Mouse (Mus musculus): ENCODE data around the gene Fbn1. TPM values are rescaled to one million over a fixed set of nuclear protein-coding genes. Genes with fewer than 3 reads are reported as not detected.

Gene Fbn1
- polyA plus RNA-seq, 1 experiment from 2014 or later = 14.8 TPM

DNA sequence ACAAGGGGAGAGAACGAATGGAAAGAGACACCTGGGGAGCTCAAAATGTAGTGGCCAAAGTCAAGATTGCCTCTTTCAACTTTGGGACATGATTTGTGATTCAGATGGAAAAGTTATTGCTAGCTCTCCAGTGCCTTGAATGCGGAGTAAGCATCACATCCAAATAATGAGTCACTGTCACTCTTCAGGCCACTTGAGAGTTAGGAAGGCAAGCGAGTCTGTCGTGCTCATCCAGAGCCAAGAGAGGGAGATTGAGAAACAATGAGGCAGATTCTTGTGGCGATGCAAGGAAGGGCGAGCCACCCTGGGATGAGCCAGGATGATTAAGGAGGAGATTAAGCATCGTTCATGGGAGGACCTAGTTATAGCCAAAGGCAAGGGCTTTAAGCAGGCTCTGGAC, 176.2 kb downstream of the Fbn1 start:
- no peaks in the 10 kb centered on the region for H3K4me1 ChIP-seq (ENCODE audit: control insufficient read depth, insufficient read depth, low read length)
- 79% methylated on average over 7 of the region's 7 CpGs for WGBS
- H3K27me3 ChIP-seq (ENCODE audit: control insufficient read depth, insufficient read depth, low read length) = no peaks in the 10 kb centered on the region
- H3K27ac ChIP-seq (ENCODE audit: low read length) = no peak overlapping the region
- H3K4me3 ChIP-seq (ENCODE audit: low read length) = no peak overlapping the region
- H3K36me3 ChIP-seq (ENCODE audit: control insufficient read depth, insufficient read depth) = peaks cover 6% of the 10 kb centered on the region
- H3K9ac ChIP-seq (ENCODE audit: low read length) = no peak overlapping the region
- ATAC-seq (replicated peaks; ENCODE audit: extremely low read depth, insufficient read depth, low FRiP score) = no peak
- H3K4me2 ChIP-seq (ENCODE audit: low read depth, low read length) = no peak overlapping the region
- H3K9me3 ChIP-seq (replicated peaks; ENCODE audit: control insufficient read depth, low read length) = no peaks in the 10 kb centered on the region

DNA sequence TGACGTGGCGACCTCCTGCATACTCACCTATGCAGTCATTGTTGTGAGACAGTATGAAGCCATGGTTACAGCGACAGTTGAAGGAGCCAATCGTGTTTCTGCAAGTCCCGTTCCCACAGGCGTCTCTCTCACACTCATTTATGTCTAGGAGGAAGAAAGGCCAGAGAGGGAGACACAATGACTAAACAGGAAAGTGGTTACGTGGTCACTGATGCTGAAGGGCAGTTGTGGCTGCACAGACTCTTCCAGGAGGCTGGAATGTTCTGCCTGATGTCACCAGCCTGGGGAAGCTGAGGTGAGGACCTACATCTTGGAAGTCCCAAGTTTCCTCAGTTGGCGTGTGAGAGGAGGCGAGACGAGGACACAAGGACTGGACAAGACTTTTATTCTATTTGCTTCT, 177.3 kb downstream of the Fbn1 start:
- no peak for ATAC-seq (replicated peaks; ENCODE audit: extremely low read depth, insufficient read depth, low FRiP score)
- Histone ChIP-seq H3K9ac (ENCODE audit: low read length) (no peak overlapping the region), H3K4me1 (ENCODE audit: control insufficient read depth, insufficient read depth, low read length) (no peaks in the 10 kb centered on the region), H3K4me3 (ENCODE audit: low read length) (no peak overlapping the region), H3K9me3 (replicated peaks; ENCODE audit: control insufficient read depth, low read length) (no peaks in the 10 kb centered on the region), H3K36me3 (ENCODE audit: control insufficient read depth, insufficient read depth) (peaks cover 6% of the 10 kb centered on the region), H3K27ac (ENCODE audit: low read length) (no peak overlapping the region), H3K27me3 (ENCODE audit: control insufficient read depth, insufficient read depth, low read length) (no peaks in the 10 kb centered on the region), H3K4me2 (ENCODE audit: low read depth, low read length) (no peak overlapping the region)
- WGBS = 88% methylated on average over 10 of the region's 10 CpGs

DNA sequence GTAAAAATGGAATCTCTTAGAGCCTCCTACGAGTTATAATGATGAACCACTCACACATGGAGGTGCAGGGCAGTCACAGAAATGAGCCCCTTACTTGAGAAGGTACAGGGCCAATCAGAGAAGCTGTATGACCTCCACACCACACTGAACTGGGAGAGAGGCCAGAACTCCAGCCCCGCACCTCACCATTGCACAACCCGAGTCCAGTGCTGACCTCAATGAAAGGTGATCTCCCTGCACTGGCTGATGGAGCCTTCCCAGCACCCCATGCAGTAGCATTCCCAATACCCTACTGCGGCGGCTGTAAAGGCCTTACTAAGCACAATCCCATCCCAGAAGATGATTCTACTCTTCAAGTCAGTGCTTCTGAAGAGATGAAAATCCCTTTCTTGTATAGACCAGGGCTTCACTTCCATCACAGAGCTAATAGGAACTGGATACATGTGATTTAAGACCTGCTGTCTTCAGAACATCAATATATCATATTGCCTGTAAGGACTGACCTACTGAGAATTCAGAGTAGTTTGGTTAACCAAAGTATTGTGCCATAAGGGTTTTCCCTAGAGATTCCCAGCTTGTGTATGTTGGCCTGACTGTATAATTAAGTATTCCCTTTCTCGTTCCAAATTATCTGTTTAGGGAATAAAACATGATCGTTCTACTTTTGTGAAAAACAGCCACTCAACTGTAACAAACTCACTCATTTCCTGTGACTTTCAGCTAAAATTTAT, 182.5 kb downstream of the Fbn1 start:
- H3K9ac ChIP-seq (ENCODE audit: low read length) = no peak overlapping the region
- H3K9me3 ChIP-seq (replicated peaks; ENCODE audit: control insufficient read depth, low read length) = no peaks in the 10 kb centered on the region
- WGBS = 76% methylated on average over 7 of the region's 7 CpGs
- no peaks in the 10 kb centered on the region for H3K4me1 ChIP-seq (ENCODE audit: control insufficient read depth, insufficient read depth, low read length)
- no peak overlapping the region for H3K4me3 ChIP-seq (ENCODE audit: low read length)
- no peaks in the 10 kb centered on the region for H3K27me3 ChIP-seq (ENCODE audit: control insufficient read depth, insufficient read depth, low read length)
- H3K36me3 ChIP-seq (ENCODE audit: control insufficient read depth, insufficient read depth) = 0 out of 2 replicates have a peak, but pooled peaks cover 5% of the 10 kb centered on the region
- H3K4me2 ChIP-seq (ENCODE audit: low read depth, low read length) = no peak overlapping the region
- no peak overlapping the region for H3K27ac ChIP-seq (ENCODE audit: low read length)
- ATAC-seq (replicated peaks; ENCODE audit: extremely low read depth, insufficient read depth, low FRiP score) = no peak

DNA sequence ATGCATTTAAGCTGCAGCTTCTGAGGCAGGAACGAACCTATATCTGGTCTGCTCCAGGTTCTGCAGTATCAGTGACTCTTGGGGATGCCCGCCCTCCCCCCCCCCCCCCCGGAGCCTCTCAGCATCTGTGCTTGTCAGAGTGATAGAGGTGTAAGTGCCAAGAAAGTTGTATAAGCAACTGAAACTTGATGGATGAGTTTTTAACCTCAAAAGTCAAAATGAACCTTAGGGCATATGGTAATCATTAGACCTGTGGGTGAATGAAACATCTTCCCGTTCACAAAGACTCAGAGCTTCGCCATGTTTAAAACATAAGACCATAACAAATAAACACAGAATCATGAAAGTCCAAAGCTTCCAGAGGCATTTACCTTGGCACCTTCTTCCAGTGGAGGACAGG, 183.3 kb downstream of the Fbn1 start:
- no peak for ATAC-seq (replicated peaks; ENCODE audit: extremely low read depth, insufficient read depth, low FRiP score)
- no peak overlapping the region for H3K9ac ChIP-seq (ENCODE audit: low read length)
- no peaks in the 10 kb centered on the region for H3K27me3 ChIP-seq (ENCODE audit: control insufficient read depth, insufficient read depth, low read length)
- no peak overlapping the region for H3K27ac ChIP-seq (ENCODE audit: low read length)
- H3K4me1 ChIP-seq (ENCODE audit: control insufficient read depth, insufficient read depth, low read length) = peaks cover 6% of the 10 kb centered on the region
- WGBS = 67% methylated on average over 4 of the region's 5 CpGs
- H3K4me3 ChIP-seq (ENCODE audit: low read length) = no peak overlapping the region
- H3K9me3 ChIP-seq (replicated peaks; ENCODE audit: control insufficient read depth, low read length) = no peaks in the 10 kb centered on the region
- no peak overlapping the region for H3K4me2 ChIP-seq (ENCODE audit: low read depth, low read length)
- 0 out of 2 replicates have a peak, but pooled peaks cover 5% of the 10 kb centered on the region for H3K36me3 ChIP-seq (ENCODE audit: control insufficient read depth, insufficient read depth)

DNA sequence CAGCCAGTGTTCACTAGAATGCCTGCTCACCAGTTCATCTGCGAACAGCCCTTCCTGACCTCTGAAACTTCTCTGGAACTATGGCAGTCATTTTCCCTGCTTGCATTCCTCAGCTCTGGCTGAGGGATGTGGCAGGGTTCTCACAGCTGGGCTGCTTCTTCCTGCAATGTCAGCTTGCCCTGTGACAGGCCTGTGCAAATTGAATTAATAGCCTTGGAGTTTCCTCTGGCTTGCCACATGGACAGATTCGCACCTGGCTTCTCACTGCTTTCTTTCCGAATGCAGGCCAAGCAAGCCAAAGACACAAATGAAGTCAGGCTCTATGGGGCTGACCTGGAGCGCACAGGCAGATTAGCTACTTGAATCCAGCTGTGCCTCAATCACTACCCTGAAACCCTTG, 184.4 kb downstream of the Fbn1 start:
- no peak overlapping the region for H3K9ac ChIP-seq (ENCODE audit: low read length)
- H3K9me3 ChIP-seq (replicated peaks; ENCODE audit: control insufficient read depth, low read length) = no peaks in the 10 kb centered on the region
- no peak for ATAC-seq (replicated peaks; ENCODE audit: extremely low read depth, insufficient read depth, low FRiP score)
- H3K27me3 ChIP-seq (ENCODE audit: control insufficient read depth, insufficient read depth, low read length) = no peaks in the 10 kb centered on the region
- H3K27ac ChIP-seq (ENCODE audit: low read length) = no peak overlapping the region
- WGBS = 58% methylated on average over 4 of the region's 4 CpGs
- 0 out of 2 replicates have a peak, but pooled peaks cover 5% of the 10 kb centered on the region for H3K36me3 ChIP-seq (ENCODE audit: control insufficient read depth, insufficient read depth)
- H3K4me1 ChIP-seq (ENCODE audit: control insufficient read depth, insufficient read depth, low read length) = peaks cover 13% of the 10 kb centered on the region
- H3K4me3 ChIP-seq (ENCODE audit: low read length) = no peak overlapping the region
- H3K4me2 ChIP-seq (ENCODE audit: low read depth, low read length) = no peak overlapping the region

DNA sequence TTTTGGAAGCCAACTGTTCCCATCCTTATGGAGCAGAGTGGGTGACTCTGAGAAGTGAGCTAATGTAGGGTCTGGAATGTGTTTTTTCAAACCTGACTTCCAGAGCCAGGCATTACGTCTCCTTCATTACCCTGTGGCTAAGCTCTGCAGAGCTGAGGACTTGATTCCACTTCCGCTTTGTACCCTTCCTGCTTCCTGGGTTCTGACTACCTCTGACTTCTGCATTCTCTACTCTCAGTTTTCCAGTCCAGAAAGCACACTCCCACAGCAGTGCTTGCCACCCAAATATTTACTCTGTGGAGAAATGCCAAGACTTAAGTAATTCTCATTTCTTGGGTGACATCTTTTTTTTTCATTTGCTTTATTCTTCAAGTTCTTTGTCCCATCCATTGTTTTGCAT, 185.2 kb downstream of the Fbn1 start:
- 76% methylated on average over 2 of the region's 2 CpGs for WGBS
- Histone ChIP-seq H3K9me3 (replicated peaks; ENCODE audit: control insufficient read depth, low read length) (no peaks in the 10 kb centered on the region), H3K4me3 (ENCODE audit: low read length) (no peak overlapping the region), H3K4me1 (ENCODE audit: control insufficient read depth, insufficient read depth, low read length) (peaks cover 16% of the 10 kb centered on the region), H3K4me2 (ENCODE audit: low read depth, low read length) (no peak overlapping the region), H3K36me3 (ENCODE audit: control insufficient read depth, insufficient read depth) (0 out of 2 replicates have a peak, but pooled peaks cover 3% of the 10 kb centered on the region), H3K27me3 (ENCODE audit: control insufficient read depth, insufficient read depth, low read length) (no peaks in the 10 kb centered on the region), H3K27ac (ENCODE audit: low read length) (no peak overlapping the region), H3K9ac (ENCODE audit: low read length) (no peak overlapping the region)
- ATAC-seq (replicated peaks; ENCODE audit: extremely low read depth, insufficient read depth, low FRiP score) = no peak

DNA sequence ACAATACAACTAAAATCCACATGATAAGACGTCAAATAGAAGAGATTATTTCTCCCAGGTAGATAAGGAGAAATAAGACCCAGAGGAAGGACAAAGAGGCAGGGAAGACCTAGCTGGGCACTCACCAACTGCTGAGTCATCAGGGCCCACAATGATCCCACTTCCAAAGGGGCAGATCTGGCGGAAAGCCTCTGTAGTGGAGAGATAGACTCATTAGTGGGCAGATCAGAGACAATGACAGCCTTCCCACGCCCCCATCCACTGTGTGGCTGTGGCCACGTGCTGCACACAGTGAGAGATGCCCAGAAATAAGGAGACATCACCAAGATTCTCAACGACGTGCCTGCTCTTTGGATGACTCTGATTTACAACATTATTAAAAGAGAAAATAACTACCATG, 186.7 kb downstream of the Fbn1 start:
- WGBS = 76% methylated on average over 6 of the region's 6 CpGs
- H3K9me3 ChIP-seq (replicated peaks; ENCODE audit: control insufficient read depth, low read length) = no peaks in the 10 kb centered on the region
- H3K9ac ChIP-seq (ENCODE audit: low read length) = no peak overlapping the region
- no peak overlapping the region for H3K4me2 ChIP-seq (ENCODE audit: low read depth, low read length)
- no peaks in the 10 kb centered on the region for H3K27me3 ChIP-seq (ENCODE audit: control insufficient read depth, insufficient read depth, low read length)
- H3K4me3 ChIP-seq (ENCODE audit: low read length) = no peak overlapping the region
- H3K36me3 ChIP-seq (ENCODE audit: control insufficient read depth, insufficient read depth) = 0 out of 2 replicates have a peak, but pooled peaks cover 3% of the 10 kb centered on the region
- ATAC-seq (replicated peaks; ENCODE audit: extremely low read depth, insufficient read depth, low FRiP score) = no peak
- H3K27ac ChIP-seq (ENCODE audit: low read length) = no peak overlapping the region
- H3K4me1 ChIP-seq (ENCODE audit: control insufficient read depth, insufficient read depth, low read length) = peaks cover 16% of the 10 kb centered on the region

DNA sequence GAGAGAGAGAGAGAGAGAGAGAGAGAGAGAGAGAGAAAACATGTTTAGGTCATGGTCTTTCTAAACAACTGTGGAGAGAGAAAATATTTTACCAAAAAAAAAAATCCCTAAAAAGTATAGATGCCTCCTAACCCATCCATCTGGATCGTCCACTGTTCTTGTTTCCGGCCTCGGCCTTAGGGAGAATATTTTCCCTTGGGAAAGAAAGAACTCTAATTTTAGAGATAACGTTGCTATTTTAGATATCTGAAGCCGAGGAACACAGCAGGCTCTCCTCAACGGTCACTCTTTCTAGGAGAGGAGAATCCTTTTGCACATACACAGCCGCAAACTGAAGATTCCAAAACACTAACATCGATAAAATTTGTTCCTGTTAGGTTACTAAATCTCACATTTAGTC, 188.1 kb downstream of the Fbn1 start:
- no peak; the same call in 1 of the 2 replicates for ATAC-seq (replicated peaks; ENCODE audit: extremely low read depth, insufficient read depth, low FRiP score)
- H3K4me3 ChIP-seq (ENCODE audit: low read length) = no peak overlapping the region
- no peak overlapping the region for H3K9ac ChIP-seq (ENCODE audit: low read length)
- no peaks in the 10 kb centered on the region for H3K9me3 ChIP-seq (replicated peaks; ENCODE audit: control insufficient read depth, low read length)
- 23% methylated on average over 8 of the region's 8 CpGs for WGBS
- 0 out of 2 replicates have a peak, but pooled peaks cover 3% of the 10 kb centered on the region for H3K36me3 ChIP-seq (ENCODE audit: control insufficient read depth, insufficient read depth)
- no peaks in the 10 kb centered on the region for H3K27me3 ChIP-seq (ENCODE audit: control insufficient read depth, insufficient read depth, low read length)
- peak overlapping the region; percentile 43; the same call in 1 of the 2 replicates for H3K27ac ChIP-seq (ENCODE audit: low read length)
- H3K4me2 ChIP-seq (ENCODE audit: low read depth, low read length) = peak overlapping the region; percentile 18; the same call in 1 of the 2 replicates
- H3K4me1 ChIP-seq (ENCODE audit: control insufficient read depth, insufficient read depth, low read length) = peaks cover 16% of the 10 kb centered on the region

DNA sequence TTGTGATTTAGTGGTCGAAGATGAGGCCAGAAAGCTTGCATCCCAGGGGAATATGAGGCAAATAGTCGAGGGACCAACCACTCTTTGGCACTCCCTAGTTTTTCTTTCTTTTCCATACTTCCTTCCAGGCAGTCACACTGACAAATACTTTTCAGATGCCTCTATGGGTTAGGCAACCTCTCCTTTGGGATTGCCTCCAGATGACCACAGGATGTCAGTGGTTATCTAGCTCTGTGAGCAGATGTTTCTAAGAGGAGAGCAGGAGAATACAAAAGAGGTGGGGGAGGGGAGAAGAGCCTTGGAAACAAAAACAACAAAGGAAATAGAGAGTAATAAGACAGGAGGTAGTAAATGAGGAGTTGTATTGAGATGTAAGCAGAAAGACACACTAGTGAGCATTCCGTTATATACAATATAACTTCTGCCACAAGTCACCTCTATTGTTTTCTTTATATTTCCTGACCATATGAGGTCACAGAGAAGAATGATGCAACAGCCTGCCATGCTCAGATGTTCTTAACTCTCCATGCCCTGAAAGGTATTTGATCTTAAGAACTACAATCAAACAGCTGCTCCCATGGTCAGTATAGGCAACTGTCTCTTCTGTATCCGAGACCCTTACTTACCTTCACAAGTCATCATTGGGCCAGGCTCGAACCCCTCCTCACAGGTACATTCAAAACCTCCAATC, 189.3 kb downstream of the Fbn1 start:
- Histone ChIP-seq H3K9me3 (replicated peaks; ENCODE audit: control insufficient read depth, low read length) (no peaks in the 10 kb centered on the region), H3K4me2 (ENCODE audit: low read depth, low read length) (no peak overlapping the region), H3K27me3 (ENCODE audit: control insufficient read depth, insufficient read depth, low read length) (no peaks in the 10 kb centered on the region), H3K27ac (ENCODE audit: low read length) (peak overlapping the region; percentile 57), H3K9ac (ENCODE audit: low read length) (no peak overlapping the region), H3K4me1 (ENCODE audit: control insufficient read depth, insufficient read depth, low read length) (peaks cover 16% of the 10 kb centered on the region), H3K36me3 (ENCODE audit: control insufficient read depth, insufficient read depth) (0 out of 2 replicates have a peak, but pooled peaks cover 5% of the 10 kb centered on the region), H3K4me3 (ENCODE audit: low read length) (no peak overlapping the region)
- WGBS = 72% methylated on average over 5 of the region's 5 CpGs
- no peak for ATAC-seq (replicated peaks; ENCODE audit: extremely low read depth, insufficient read depth, low FRiP score)
